Mouse (Mus musculus): ENCODE measurements around the gene Trim16. TPM values are rescaled to one million over a fixed set of nuclear protein-coding genes. Genes with fewer than 3 reads are reported as not detected.

Trim16 gene
- polyA plus RNA-seq, 1 experiment: 0.28 TPM

GRCm38 (mm10) chr11:62890796-62891195 is 70.8 kb downstream of the Trim16 start:
- no peak overlapping the region for H3K4me3 ChIP-seq (ENCODE audit: control insufficient read depth, low read depth, low read length)
- H3K27me3 ChIP-seq (ENCODE audit: control insufficient read depth, insufficient read depth, low read length): no peaks in the 10 kb centered on the region
- peaks cover 2% of the 10 kb centered on the region; the same call in 1 of the 2 replicates for H3K36me3 ChIP-seq (ENCODE audit: control insufficient read depth, insufficient read depth, low read length)
- TF ChIP-seq CTCF (IDR thresholded peaks at IDR 0.05; ENCODE audit: control insufficient read depth, insufficient read depth, insufficient replicate concordance, low read depth, low read length): no peak
- TF ChIP-seq POLR2A (IDR thresholded peaks at IDR 0.05; ENCODE audit: control insufficient read depth, low read depth, low read length): no peak
- H3K4me1 ChIP-seq (ENCODE audit: control insufficient read depth, insufficient read depth, low read length): no peaks in the 10 kb centered on the region
- H3K27ac ChIP-seq (ENCODE audit: control insufficient read depth, insufficient read depth, low read depth, low read length): no peak overlapping the region

- no peaks in the 10 kb centered on the region for H3K36me3 ChIP-seq (ENCODE audit: control insufficient read depth, insufficient read depth, low read length)
- H3K27me3 ChIP-seq (ENCODE audit: control insufficient read depth, insufficient read depth, low read length): no peaks in the 10 kb centered on the region
- no peaks in the 10 kb centered on the region for H3K4me1 ChIP-seq (ENCODE audit: control insufficient read depth, insufficient read depth, low read length)
- TF ChIP-seq CTCF (IDR thresholded peaks at IDR 0.05; ENCODE audit: control insufficient read depth, insufficient read depth, insufficient replicate concordance, low read depth, low read length) (no peak), POLR2A (IDR thresholded peaks at IDR 0.05; ENCODE audit: control insufficient read depth, low read depth, low read length) (no peak)
- no peak overlapping the region for H3K4me3 ChIP-seq (ENCODE audit: control insufficient read depth, low read depth, low read length)
- no peak overlapping the region for H3K27ac ChIP-seq (ENCODE audit: control insufficient read depth, insufficient read depth, low read depth, low read length)
Observed at GRCm38 (mm10) chr11:62891763-62892162, 71.7 kb downstream of the Trim16 start.

Other genes with a start within 250 kb of the Trim16 start
- gene Trpv2, start 245.7 kb upstream of the Trim16 start, polyA plus RNA-seq (2012; rRNA removed): 0.67 and 0.97 TPM in 2 replicates
- 6.8 and 8.0 TPM in 2 replicates for gene Lrrc75a, start 171.7 kb upstream of the Trim16 start, polyA plus RNA-seq (2012; rRNA removed)
- gene Mmgt2, start 171.6 kb upstream of the Trim16 start, polyA plus RNA-seq (2012; rRNA removed): 5.2 and 8.6 TPM in 2 replicates
- gene Zfp287, start 88.3 kb upstream of the Trim16 start, polyA plus RNA-seq (2012; rRNA removed): 2.0 and 2.7 TPM in 2 replicates
- not detected in 2 replicates for gene Gm10428, start 67.1 kb upstream of the Trim16 start, polyA plus RNA-seq (2012; rRNA removed)
- 7.8 and 8.1 TPM in 2 replicates for gene Zfp286, start 30.8 kb upstream of the Trim16 start, polyA plus RNA-seq (2012; rRNA removed)
- 76.5 and 90.8 TPM in 2 replicates for gene Fbxw10, start 26.8 kb downstream of the Trim16 start, polyA plus RNA-seq (2012; rRNA removed)
- gene Tvp23b, start 59.2 kb downstream of the Trim16 start, polyA plus RNA-seq (2012; rRNA removed): 21.3 and 25.5 TPM in 2 replicates
- gene Cdrt4, start 131.0 kb downstream of the Trim16 start, polyA plus RNA-seq (2012; rRNA removed): 330 and 374 TPM in 2 replicates
- gene Tekt3, start 241.4 kb downstream of the Trim16 start, polyA plus RNA-seq (2012; rRNA removed): 122 and 126 TPM in 2 replicates

Data from testis, adult 2 months (tissue).